Mouse (Mus musculus) megakaryocyte progenitor cell, adult 5-6 weeks (primary cell): ENCODE results near the gene Abcb5. TPM values are rescaled to one million over a fixed set of nuclear protein-coding genes. Genes with fewer than 3 reads are reported as not detected.
A peak's percentile ranks its signal among the peaks of the same experiment; 100 is the strongest.
"Not testable (repeated sequence)": the region's sequence is repeated elsewhere in the genome, so short reads cannot be mapped to it uniquely, and the experiment has no call there.

Experiments used
- ATAC-seq: replicated peaks from 2 replicates; pipeline ENCODE4 v1.8.0; 2016; ENCODE audit warnings: mild to moderate bottlenecking, moderate TSS enrichment, inconsistent platforms; ENCODE audit not compliant: poor library complexity
- total RNA-seq, 2 experiments: library from RNA; stranded (forward) in 1 of 2; stranded (reverse) in 1 of 2; fragments of 157-497, 149-512 nt in 1 of 2; fragments of 200-1000 nt in 1 of 2; gene quantifications; 2 replicates each; pipeline versions ENCODE4 v1.2.3 to v1.2.4; 2015 to 2017

The Abcb5 gene
- not detected in 2 replicates for total RNA-seq (2015)
- total RNA-seq (2017), result not detected in 2 replicates

DNA sequence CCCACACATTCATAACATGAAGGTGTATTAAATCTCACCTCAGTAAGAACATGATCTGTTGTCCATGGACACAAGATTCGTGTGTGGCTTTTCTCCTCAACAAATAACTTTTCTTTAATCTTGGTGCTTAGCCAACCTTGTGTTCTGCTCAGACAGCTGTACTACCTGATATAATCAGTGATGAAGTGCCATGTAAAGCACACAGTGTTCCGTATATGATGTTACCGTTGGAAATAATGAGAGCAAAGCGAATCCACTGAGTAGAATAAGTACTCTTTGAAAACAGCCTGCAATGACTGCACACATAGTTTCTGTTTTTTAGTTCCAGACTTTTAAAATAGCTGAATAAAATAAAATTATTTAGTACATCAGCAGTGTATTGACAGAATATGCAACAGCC lies at the start of gene Abcb5:
Gene Abcb5 (minus strand): TSS at position 101 of the 400 bp plus-strand sequence.
- no peak for ATAC-seq

DNA sequence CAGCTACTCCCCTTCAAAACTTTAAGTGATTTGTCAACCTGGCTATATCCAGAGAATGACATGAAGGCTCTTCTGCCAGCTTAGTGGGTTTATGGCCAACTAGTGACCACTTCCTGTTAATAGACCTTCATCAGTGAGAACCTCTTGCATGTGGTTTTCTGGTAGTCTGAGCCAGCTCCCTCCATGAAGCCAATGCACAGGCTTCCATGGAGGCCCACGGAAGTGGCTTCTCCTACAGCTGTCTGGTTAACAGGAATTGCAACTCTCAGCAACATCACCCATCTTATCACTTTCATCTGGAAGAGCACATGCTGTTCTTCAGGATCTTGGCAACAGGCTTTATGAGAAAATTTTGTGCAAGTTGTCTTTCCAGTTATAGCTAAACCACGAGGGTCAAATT lies 33.0 kb upstream of the Abcb5 start:
- ATAC-seq, result peak; percentile 75

DNA sequence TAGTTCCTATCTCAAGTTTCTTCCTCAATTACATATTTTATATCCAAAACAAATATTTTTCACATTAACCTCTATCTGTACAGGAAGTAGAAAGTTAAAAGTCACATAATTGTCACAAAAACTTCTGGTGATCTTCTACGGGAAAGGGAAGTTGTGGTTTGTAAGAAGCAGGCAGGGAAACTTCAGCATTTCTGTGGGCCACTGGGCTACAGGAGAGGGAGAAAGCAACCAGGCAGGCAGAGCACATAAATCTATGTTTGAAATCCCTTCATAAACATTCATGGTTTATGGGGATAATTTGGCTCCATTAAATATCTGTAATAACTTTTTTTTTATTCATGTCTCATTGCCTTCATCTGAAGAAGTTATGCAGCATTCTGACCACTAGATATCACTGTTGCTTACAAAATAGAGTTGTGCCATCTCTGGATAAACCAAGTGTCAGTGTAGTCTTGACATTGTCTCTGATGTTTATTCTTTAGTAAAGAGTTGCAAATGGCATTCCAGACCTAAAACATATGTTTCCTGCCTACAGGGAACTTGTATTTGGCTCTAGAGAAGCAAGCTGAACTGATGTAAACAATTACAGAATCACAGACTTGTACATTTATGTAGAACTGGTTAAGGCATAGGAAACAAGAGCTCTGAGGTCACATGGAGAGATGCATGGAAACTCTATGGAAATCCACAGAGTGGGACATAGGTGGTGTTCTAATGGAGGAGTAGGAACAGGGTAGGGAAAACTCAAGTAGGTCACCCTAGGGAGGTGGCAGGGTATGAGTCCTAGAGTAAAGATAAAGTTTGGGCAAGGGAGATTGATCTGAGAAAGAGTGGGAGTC lies 28.3 kb upstream of the Abcb5 start:
- ATAC-seq, result peak; percentile 87

DNA sequence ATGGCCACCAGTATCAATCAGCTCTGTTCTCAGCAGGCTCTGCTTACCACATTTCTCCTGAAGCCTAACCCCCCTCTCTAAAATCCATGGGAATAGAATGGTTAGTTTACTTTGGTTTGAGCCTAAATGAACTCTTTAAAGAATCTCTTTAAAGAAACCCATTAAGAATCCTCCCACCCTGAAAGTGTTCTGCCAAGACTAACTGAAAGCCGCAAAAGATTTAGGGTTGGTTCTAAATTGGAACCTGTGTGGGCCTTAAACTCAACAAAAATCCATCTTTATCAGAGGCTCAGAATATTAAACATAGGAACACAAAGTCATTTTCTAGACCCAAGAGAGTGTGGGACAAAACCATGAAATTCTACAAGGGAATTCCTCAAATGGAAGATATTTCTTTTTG lies 18.6 kb upstream of the Abcb5 start:
- no peak for ATAC-seq

DNA sequence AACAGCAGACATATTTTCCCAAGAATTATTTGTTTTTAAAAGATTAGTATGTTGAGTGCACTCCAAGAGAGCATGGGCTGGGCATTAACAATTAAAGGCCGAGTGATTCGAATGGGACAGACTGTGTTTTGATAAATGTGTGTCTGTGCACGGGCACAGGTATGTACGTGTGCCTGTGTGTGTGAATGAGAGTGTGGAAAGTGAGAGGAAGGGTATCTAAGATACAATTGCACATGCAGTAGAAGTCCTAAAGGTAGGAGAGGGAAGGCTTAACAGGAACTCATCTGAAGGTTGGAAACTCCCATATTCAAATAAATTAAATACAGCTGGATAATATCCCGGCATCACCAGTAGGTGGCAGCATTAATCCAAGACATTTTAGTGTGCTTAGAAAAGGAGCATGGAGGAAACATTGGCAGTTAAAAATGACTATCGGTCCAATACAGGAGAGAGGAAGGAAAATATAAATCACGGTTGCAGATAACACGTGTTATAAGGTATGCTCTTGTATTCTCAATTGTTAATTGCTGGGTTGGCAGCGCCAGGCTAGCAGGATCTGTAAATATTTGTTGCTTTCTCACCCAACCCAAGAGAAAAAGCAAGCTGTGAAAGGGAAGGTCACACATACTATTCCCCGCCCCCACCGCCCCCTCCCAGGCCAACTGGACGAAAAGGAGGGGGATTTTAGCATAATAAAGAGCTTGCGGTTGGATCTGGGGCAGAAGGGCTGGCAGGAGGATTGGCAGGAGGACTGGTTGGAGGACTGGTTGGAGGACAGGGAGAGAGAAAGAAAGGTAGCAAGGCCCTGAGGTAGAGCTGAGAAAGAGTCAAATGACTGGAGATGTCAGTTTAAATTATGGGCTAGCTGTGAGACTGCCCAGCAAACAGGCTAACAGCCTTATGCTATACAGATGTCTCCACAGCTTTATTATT lies 35.6 kb downstream of the Abcb5 start:
- peak; percentile 88 for ATAC-seq

DNA sequence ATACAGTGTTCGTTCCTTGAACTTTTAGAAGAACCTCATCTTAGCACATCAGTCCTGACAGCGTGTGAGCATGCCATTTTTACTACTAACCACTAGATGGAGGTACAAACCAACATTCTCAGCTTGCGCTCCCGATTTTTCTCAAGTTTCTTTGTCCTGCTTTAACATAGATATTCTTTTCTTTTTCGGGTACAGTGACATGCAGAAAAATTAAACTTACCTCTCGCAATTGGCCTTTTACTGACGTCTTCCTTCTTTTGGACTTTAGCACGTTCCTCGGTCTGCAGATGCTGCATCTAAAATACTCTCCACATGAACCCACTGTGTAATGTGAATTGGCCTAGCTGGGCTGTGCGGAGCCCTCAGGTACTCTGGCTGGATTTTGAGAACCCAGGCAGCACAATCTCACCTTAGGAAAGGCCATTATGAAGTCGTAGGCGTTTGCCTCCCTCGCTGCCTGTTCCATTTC lies 39.4 kb downstream of the Abcb5 start:
- ATAC-seq, result peak; percentile 80

DNA sequence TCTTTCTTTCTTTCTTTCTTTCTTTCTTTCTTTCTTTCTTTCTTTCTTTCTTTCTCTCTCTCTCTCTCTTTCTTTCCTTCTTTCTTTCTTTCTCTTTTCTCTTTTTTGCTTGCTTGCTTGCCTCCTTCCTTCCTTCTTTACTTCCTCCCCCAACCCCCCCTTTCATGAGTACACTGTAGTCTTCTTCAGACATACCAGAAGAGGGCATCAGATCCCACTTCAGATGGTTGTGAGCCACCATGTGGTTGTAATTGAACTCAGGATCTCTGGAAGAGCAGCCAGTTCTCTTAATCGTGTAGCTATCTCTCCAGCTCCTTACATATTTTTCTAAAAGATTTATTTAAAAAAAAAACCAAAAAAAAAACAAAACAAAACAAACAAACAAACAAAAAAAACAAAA lies 42.3 kb downstream of the Abcb5 start:
- not testable (repeated sequence) for ATAC-seq

DNA sequence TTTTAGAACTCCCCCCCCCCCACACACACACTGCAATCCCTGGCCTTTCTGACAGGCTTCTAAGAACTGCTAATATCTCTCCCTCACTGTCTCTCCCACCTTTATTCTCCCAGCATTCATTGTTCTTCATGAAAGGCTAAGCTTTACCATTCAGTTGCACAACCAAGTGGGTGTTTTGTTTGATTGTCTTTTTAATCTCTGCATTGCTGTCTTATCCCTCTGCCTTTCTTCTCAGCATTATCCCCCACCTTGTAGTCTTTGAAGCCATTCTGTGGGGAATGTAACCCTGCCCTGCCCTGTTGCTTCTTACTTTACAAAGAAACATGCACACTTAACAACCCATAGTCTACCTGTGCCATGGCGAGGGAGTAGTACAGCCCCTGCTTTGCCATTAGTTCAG lies 48.5 kb downstream of the Abcb5 start:
- no peak for ATAC-seq

DNA sequence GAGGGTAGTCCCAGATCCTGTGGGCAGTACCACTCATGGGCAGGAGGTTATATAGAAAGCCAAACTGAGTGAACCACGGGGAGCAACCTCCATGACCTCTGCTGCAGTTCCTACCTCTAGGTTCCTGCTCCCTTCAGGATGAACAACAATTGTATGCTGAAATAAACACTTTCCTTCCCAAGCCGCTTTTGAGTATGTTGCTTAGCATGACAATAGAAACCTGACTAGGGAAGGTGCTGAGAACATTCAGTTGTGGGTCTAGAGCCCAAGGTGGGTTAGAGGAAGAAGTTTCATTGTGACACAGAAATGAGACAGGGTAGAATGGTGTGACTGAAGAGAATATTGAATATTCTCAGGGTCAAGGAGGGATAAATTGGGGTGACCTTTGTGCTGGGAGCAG lies 55.9 kb downstream of the Abcb5 start:
- no peak for ATAC-seq

DNA sequence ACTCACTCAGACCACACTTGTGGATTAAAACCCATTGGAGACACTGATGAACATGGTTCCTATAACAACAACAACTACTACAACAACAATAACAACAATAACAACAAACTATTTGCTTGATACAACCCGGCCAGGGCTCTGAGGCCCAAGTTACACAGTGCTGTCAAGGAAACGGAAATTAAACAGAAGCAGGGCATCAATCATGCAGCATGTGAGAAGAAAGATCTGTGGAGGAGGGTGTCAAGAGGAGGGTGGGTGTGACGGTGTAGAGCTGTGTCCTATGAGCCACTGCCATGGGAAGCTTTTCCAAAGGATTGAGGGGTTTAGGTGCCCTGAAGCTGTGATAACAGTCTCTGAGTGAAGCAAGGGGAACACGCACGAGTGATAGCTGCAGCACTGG lies 64.0 kb downstream of the Abcb5 start:
- ATAC-seq, result no peak

DNA sequence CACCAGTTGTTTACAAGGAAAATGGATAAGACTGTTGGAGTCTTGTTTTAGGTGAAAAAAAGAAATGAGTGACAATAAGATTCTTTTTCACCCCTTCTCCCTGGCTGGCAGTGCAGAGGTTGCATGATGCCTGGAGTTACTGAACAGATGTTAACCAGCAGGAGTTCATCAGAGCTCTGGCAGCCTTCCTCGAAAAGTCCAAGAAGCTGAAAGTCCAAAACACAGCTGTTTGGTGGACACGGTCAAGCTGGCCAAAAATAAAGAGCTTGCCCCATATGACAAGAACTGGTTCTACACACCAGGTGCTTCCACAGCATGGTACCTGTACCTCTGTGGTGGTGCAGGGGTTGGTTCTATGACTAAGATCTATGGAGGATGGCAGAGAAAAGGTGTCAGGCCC lies 78.3 kb downstream of the Abcb5 start:
- ATAC-seq, result no peak

DNA sequence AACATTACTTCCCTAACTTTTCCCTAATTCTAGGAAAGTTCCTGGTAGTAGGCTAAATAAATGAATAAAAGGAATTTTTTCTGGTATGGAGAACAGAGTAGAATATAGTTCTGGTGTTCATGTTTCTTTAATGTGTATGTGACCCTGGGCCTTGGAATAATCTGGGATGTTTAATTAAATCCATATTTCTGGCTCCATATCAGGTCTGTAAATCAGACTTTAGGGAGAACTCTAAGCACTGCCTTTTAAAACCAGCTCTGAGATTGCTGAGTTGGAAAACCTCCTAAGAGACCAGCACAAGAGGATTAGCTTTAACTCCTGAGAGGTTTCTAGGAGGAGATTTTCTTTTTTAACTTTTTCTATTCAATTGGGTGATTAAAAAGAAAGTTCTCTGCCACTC lies 83.4 kb downstream of the Abcb5 start:
- no peak for ATAC-seq

DNA sequence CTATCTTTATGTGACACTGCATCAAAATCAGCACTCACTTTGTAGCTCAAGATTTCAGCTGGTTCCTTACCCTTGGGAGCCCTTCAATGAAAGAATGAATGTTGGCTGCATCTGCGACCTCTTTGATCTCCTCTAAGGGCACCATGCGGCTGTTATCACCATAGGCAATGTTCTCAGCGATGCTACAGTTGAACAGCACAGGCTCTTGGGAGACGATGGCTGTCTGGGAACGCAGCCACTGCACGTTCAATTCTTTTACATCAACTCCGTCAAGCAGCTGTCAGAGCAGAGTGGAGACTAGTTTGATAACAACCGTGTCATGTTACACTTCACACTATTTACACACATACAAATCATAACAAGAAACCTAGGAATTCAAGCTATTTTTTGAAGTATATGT lies 93.5 kb downstream of the Abcb5 start:
- no peak for ATAC-seq

DNA sequence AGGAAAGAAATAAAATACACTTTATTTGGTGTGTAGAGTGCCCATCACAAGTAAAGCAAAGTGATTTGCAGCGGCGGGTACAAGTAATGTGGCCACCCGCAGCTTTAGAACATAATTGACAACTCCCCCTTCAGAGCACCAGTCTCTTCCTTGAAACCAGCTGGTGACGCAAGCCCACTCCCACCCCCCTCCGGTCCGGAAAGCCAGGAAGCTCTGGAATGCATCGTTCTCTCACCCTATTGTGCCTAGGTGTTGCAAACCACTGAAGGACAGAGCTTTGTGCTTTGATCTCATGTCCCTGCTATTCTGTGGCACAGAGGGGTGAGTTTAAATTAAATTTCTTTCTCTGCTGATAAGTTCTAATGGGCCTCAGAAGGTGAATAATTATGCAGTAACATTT lies 110.1 kb downstream of the Abcb5 start:
- ATAC-seq, result no peak

DNA sequence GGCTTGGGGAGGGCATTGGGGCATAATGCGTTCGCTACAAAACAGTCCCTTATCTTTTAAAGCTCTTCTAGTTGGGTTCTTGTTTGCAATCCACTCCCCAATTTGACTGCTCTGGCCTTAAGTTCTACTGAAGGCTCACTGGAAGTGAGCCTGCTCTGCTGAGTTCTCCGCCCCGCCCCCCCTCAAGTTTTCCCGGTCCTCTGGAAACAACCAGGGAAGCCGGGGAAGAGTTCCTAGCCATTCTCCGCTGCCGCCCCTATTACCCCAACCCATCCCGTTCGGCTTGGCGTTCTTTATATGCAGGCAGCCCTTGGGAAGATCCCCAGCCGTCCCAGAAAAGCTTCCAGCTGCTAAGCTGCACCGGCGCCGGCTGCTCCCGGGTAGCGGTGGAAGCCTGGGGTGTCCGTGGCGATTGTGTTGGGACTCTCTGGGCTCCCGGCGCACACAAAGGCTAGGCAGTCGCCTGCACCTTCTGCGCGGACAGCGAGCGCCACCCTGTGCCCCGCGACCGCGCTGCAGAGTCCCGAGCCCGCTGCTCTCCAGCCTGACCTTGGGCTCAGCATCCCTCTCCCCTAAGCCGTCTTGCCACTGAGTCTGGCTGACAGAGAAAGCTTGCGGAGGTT lies 111.3 kb downstream of the Abcb5 start:
- ATAC-seq, result peak; percentile 99

DNA sequence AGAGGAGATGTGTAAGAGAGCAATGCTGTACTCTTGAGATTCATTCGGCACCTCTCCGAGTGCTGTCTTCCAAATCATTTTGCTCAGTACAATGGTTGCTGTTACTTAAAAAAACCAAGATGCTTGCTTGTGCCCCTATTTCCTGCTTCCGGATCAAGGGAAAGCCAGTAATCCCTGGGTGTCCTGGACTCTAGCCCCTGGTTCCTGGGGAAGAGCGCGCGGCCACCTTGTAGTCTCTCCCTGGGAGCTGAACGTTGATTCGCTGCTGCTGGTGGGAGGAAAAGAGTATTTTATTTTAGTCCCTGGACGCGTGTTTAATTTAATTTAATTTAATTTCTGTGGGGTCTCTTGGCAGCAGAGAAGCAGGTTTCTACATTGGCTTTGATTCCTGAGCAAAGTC lies 111.8 kb downstream of the Abcb5 start:
- ATAC-seq, result no peak

DNA sequence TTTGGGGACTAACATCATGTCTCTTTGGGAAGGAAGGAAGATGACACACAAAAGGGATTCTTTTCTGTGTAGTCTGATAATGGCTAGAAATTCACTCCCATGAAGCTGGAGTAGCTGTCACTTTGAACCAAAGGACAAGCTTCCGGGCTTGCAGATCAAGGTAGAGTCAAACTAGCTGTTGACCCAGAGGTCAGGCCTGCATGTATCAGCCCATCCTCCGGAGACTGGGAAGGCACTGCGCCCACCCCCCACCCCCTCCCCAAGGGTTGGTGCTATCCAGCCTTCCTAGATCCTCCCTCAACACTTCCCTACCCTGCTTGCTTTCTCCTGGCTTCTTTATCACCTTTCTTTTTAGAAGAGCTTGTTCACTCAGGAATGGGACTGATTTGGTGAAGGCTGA lies 112.9 kb downstream of the Abcb5 start:
- no peak for ATAC-seq

DNA sequence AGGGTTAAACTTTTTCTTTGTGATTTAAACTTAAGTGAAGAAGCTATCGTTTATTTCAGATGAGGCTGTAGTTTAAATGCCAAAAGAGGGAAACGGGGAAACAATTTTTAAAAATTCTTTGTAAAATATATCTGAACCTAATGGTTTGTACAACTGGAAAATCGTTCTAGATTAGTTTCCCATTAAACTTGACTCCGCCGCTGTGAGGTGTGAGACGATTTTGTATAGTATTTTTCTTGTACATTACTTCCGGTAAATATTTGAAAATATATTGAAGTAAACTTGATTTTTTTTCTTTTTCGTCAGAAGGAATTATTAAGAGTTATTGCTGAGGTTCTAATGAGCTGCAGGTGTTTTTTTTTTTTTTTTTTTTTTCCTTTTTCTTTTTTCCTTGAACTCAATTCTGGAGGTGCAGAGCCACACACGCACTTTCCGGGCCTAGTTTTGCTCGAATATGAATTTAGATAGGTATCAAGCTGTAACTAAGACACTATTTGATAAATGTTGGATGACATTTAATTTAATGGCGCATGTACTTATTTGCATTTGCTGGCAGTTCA lies 115.3 kb downstream of the Abcb5 start:
- no peak for ATAC-seq

DNA sequence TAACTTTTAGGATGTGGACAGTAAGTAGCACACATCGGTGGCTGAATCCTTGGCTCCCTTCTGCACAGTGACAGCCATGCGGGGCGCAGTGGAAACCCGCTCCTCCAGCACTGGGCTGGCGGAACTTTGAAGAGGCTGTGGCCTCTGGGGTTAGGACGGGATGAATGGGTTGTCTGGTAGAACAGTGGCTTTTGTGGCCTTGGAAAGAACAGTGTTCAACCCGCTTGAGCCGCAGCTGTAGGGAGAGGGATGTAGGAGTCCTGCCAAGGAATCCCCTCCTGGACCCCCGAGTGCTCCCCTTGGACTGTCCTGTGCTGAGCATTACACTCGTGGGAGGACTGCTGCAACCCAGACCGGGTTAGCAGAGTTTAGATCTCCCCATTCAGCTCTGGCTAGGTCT lies 116.2 kb downstream of the Abcb5 start:
- ATAC-seq, result no peak

DNA sequence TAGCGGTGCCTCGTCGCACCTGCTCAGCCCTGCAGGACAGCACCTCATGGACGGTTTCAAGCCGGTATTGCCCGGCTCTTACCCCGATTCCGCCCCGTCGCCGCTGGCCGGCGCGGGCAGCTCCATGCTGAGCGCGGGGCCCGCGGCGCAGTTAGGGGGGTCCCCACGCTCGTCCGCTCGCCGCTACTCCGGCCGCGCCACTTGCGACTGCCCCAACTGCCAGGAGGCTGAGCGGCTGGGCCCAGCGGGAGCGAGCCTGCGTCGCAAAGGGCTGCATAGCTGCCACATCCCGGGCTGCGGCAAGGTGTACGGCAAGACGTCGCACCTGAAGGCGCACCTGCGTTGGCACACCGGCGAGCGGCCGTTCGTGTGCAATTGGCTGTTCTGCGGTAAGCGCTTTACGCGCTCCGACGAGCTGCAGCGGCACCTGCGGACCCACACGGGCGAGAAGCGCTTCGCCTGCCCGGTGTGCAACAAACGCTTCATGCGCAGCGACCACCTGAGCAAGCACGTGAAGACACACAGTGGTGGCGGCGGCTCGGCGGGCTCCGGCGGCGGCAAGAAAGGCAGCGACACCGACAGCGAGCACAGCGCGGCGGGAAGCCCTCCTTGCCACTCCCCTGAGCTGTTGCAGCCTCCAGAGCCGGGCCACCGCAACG lies 116.9 kb downstream of the Abcb5 start:
- no peak for ATAC-seq
